Mouse (Mus musculus): ENCODE measurements around the gene Fam171a1. TPM values are rescaled to one million over a fixed set of nuclear protein-coding genes. Genes with fewer than 3 reads are reported as not detected.

Gene Fam171a1
- polyA plus RNA-seq, 1 experiment: 41.3 TPM

DNA sequence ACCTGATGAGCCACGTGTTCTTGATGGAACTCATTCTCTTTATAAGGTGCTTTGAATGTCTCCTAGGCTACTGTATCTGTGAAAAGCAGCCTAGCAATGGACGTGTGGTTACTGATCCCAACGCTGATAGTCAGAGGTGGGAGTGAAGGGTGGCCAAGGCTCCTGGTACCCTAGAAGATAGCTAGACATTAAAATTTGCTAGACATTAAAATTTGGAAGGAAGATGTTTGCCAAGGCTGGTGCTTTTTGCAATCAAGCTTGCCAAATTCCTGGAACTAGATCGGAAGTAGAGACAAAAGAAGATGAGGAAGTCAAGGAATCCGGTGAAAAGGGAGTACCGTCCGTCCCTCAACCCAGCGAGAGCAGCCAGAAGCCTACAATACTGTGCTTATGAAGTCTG lies 34.7 kb downstream of the Fam171a1 start:
- Histone ChIP-seq H3K4me1 (ENCODE audit: control insufficient read depth, insufficient read depth, low read length) (peaks cover 5% of the 10 kb centered on the region; the same call in 1 of the 2 replicates), H3K4me3 (ENCODE audit: insufficient read depth, low read length) (no peak overlapping the region), H3K27ac (ENCODE audit: insufficient read depth, low read length) (no peak overlapping the region)
- no peak for TF ChIP-seq CTCF (IDR thresholded peaks at IDR 0.05; ENCODE audit: extremely low read depth, insufficient read depth, low read length)

DNA sequence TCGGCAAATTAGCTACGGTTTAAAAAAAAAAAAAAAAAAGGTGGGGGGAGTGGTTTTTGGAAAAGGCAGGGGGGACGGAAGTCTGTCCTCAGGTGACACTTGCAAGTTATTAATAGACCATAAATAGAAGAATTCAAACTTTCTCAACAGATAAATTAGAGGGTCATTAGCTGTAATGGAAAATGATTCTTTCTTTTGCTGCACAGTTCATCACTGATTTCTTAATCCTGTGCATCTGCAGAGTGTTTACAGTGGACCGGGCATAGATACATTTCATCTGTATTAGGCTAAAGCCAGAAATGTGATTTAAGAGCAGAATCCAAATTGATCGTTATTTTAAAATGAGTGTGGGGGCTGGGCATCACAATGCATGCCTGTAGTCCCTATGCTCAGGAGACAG lies 36.3 kb downstream of the Fam171a1 start:
- Histone ChIP-seq H3K27ac (ENCODE audit: insufficient read depth, low read length) (no peak overlapping the region), H3K4me3 (ENCODE audit: insufficient read depth, low read length) (no peak overlapping the region), H3K4me1 (ENCODE audit: control insufficient read depth, insufficient read depth, low read length) (peaks cover 9% of the 10 kb centered on the region)
- TF ChIP-seq POLR2A (IDR thresholded peaks at IDR 0.05; ENCODE audit: extremely low read depth, insufficient read depth, low read length): no peak
- TF ChIP-seq CTCF (IDR thresholded peaks at IDR 0.05; ENCODE audit: extremely low read depth, insufficient read depth, low read length): no peak

DNA sequence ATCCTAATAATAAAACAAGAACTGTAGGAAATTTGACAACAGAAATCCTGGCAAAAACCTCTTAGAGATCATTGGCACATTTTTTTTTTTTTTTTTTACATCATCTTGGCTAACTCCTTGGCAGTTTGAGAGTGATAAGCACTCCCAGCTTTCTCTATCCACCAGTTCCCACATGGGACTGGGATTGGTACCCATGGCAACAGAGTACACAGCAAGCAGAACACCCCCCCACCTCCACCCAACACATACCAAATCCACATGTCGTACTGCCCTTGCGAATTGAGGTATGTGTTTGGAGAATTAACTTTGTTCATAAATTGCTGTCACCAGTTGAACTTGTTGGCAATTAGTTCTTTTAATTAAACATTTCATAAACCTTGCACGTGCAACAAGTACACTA lies 37.3 kb downstream of the Fam171a1 start:
- H3K27ac ChIP-seq (ENCODE audit: insufficient read depth, low read length): no peak overlapping the region
- peaks cover 10% of the 10 kb centered on the region for H3K4me1 ChIP-seq (ENCODE audit: control insufficient read depth, insufficient read depth, low read length)
- H3K4me3 ChIP-seq (ENCODE audit: insufficient read depth, low read length): no peak overlapping the region
- no peak for TF ChIP-seq CTCF (IDR thresholded peaks at IDR 0.05; ENCODE audit: extremely low read depth, insufficient read depth, low read length)
- TF ChIP-seq POLR2A (IDR thresholded peaks at IDR 0.05; ENCODE audit: extremely low read depth, insufficient read depth, low read length): no peak

- H3K4me1 ChIP-seq (ENCODE audit: control insufficient read depth, insufficient read depth, low read length): peaks cover 23% of the 10 kb centered on the region
- no peak for TF ChIP-seq CTCF (IDR thresholded peaks at IDR 0.05; ENCODE audit: extremely low read depth, insufficient read depth, low read length)
- TF ChIP-seq POLR2A (IDR thresholded peaks at IDR 0.05; ENCODE audit: extremely low read depth, insufficient read depth, low read length): no peak
- no peak overlapping the region for H3K4me3 ChIP-seq (ENCODE audit: insufficient read depth, low read length)
- H3K27ac ChIP-seq (ENCODE audit: insufficient read depth, low read length): no peak overlapping the region
These were observed 40.2 kb downstream of the Fam171a1 start for GRCm38 (mm10) chr2:3154091-3154665.

DNA sequence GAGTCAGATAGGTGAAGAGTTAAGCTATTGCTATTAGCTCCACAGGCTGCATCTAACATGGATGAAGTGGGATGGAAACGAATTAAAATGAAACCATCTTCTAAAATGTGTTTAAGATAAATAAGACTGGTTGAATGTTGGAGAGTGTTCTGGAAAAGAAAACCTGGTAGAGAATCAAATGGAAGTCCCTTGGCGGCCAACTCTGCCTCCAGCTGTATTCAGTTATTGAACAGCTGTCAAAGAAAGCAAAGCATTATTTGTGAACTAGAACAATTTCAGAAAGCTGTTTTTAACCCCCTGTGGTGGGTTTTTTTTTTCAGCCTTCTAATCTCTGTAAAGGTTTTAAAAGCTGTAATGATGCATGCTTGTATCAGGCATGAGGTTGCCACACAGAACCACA lies 41.0 kb downstream of the Fam171a1 start:
- TF ChIP-seq CTCF (IDR thresholded peaks at IDR 0.05; ENCODE audit: extremely low read depth, insufficient read depth, low read length) (no peak), POLR2A (IDR thresholded peaks at IDR 0.05; ENCODE audit: extremely low read depth, insufficient read depth, low read length) (no peak)

DNA sequence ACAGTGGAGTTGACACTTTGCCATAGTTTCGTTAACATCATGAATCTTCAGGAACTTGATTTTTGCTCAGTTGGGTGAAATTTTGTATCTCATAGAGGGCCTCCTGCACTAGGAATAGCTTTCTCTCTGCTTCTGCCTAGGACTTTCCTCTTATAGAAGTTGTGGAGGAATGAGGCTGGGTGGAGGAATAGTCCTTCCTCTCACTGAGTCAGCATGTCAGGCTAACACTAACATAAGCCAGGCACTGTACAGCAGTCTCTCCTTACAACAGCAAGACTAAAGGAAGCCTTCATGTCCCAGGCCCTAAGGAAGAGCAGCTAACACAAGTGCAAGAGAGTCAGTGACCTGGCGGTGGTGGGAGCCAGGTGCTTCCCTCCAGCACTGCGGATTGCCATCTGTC lies 43.0 kb downstream of the Fam171a1 start:
- Histone ChIP-seq H3K4me3 (ENCODE audit: insufficient read depth, low read length) (no peak overlapping the region), H3K27ac (ENCODE audit: insufficient read depth, low read length) (peak overlapping the region; percentile 61; the same call in 1 of the 2 replicates), H3K4me1 (ENCODE audit: control insufficient read depth, insufficient read depth, low read length) (peaks cover 29% of the 10 kb centered on the region)
- TF ChIP-seq POLR2A (IDR thresholded peaks at IDR 0.05; ENCODE audit: extremely low read depth, insufficient read depth, low read length) (no peak), CTCF (IDR thresholded peaks at IDR 0.05; ENCODE audit: extremely low read depth, insufficient read depth, low read length) (no peak)

More for the DNA sequence above, 41.0 kb downstream of the Fam171a1 start:
- Histone ChIP-seq H3K4me3 (ENCODE audit: insufficient read depth, low read length) (no peak overlapping the region), H3K4me1 (ENCODE audit: control insufficient read depth, insufficient read depth, low read length) (peaks cover 27% of the 10 kb centered on the region), H3K27ac (ENCODE audit: insufficient read depth, low read length) (no peak overlapping the region; the same call in none of the 2 replicates)

DNA sequence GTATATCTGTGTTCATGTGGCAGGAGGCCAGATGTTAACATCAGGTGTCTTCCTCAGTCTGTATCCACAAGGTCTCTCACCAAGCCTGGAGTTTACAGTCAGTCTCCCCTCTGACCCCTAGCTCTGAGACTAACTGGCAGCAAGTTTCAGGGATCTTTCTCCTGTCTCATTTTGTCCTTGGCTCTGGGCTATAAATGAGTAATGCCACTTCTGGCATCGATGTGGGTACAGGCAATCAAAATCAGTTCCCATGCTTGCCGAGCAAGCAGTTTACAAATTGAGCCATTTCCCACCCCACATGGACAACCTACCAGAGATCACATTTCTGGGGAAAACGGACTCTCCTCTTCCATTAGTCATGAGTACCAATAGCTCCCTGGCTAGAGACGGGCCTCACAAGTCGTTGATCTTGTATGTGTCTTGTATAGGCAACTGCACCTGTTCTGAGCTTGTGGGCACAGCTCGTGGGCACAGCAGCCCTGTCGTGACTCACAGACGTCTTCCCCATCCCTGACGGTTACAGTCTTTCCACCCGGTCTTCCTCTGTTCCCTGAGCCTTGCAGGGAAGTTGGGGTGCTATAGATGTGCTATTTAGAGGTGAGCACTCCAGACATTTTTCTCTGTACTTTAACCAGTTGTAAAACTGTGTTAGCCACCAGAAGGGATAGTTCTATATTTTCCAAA lies 43.8 kb downstream of the Fam171a1 start:
- no peak for TF ChIP-seq POLR2A (IDR thresholded peaks at IDR 0.05; ENCODE audit: extremely low read depth, insufficient read depth, low read length)
- no peak for TF ChIP-seq CTCF (IDR thresholded peaks at IDR 0.05; ENCODE audit: extremely low read depth, insufficient read depth, low read length)
- Histone ChIP-seq H3K4me1 (ENCODE audit: control insufficient read depth, insufficient read depth, low read length) (peaks cover 29% of the 10 kb centered on the region), H3K27ac (ENCODE audit: insufficient read depth, low read length) (peak overlapping the region; percentile 61; the same call in 1 of the 2 replicates), H3K4me3 (ENCODE audit: insufficient read depth, low read length) (no peak overlapping the region)

DNA sequence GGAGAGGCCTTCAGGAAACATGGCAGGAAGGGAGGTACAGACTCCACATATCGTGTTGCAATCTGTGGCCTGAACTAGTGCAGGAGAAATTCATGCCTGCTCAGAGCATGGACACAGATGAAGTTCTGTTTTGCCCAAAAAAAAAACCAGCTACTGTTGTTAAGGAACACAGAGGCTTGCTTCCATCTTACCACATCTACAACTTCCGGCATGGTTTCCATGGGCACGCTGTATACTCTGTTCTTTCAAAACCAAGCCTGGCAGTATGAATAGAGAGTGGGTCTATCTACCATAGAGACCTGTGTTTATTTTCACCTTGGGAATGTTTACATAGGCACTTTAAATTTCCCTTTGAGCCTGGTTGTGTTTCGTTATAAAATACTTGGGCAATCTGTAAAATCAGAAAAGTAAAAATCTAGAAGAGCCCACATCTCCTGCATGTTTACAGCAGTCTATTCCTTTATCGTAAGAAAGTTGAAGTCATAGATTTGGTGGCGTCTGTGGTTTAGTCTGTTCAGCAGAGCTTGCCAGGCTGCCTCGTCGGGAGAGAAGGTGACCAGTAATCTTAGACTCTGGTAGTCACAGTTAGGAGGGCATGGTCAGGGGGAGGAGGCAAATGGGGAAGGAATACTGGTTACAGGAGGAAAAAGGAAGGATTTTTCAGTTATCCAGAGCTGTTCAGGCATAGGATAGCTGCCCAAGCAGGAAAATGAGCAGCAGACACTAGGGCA lies 44.8 kb downstream of the Fam171a1 start:
- no peak overlapping the region for H3K4me3 ChIP-seq (ENCODE audit: insufficient read depth, low read length)
- peak overlapping the region; percentile 57; the same call in 1 of the 2 replicates for H3K27ac ChIP-seq (ENCODE audit: insufficient read depth, low read length)
- TF ChIP-seq CTCF (IDR thresholded peaks at IDR 0.05; ENCODE audit: extremely low read depth, insufficient read depth, low read length) (no peak), POLR2A (IDR thresholded peaks at IDR 0.05; ENCODE audit: extremely low read depth, insufficient read depth, low read length) (no peak)
- H3K4me1 ChIP-seq (ENCODE audit: control insufficient read depth, insufficient read depth, low read length): peaks cover 27% of the 10 kb centered on the region

DNA sequence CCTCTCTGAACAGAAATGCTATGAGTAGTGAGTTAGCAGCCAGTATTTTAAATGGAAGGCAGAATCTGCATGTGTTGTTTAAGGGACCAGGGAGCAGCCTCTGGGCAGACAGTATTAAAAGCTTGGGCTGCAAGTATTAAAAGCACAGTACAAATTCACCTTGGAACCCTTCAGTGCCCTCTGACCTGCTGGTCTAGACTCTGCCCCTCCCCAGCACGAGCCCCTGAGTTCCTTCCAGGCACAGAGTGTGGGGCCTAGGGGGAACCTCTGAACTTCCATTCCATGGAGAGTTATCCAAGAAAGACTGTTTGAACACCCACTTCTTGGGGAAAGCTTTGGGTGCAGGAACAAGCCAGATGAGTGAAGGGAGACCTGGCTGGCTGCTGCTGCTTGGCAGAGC lies 47.6 kb downstream of the Fam171a1 start:
- H3K4me3 ChIP-seq (ENCODE audit: insufficient read depth, low read length): no peak overlapping the region
- H3K4me1 ChIP-seq (ENCODE audit: control insufficient read depth, insufficient read depth, low read length): peaks cover 20% of the 10 kb centered on the region
- TF ChIP-seq CTCF (IDR thresholded peaks at IDR 0.05; ENCODE audit: extremely low read depth, insufficient read depth, low read length) (no peak), POLR2A (IDR thresholded peaks at IDR 0.05; ENCODE audit: extremely low read depth, insufficient read depth, low read length) (no peak)
- H3K27ac ChIP-seq (ENCODE audit: insufficient read depth, low read length): no peak overlapping the region
